Mouse (Mus musculus) bone marrow, adult 2 months (tissue): ENCODE results near the gene Hnf4a.

Experiments
- CTCF ChIP-seq: fragments of 200-500 bp; IDR thresholded peaks from 2 replicates; pipeline ENCODE4 v1.5.1; 2011; ENCODE audit warnings: low read length, control low read depth; ENCODE audit not compliant: control insufficient read depth, insufficient read depth
- POLR2A ChIP-seq: fragments of 200-500 bp; IDR thresholded peaks from 2 replicates; pipeline ENCODE4 v1.6.1; 2011; ENCODE audit warnings: low read depth, mild to moderate bottlenecking, control low read depth, low read length, borderline replicate concordance; ENCODE audit not compliant: control insufficient read depth

DNA sequence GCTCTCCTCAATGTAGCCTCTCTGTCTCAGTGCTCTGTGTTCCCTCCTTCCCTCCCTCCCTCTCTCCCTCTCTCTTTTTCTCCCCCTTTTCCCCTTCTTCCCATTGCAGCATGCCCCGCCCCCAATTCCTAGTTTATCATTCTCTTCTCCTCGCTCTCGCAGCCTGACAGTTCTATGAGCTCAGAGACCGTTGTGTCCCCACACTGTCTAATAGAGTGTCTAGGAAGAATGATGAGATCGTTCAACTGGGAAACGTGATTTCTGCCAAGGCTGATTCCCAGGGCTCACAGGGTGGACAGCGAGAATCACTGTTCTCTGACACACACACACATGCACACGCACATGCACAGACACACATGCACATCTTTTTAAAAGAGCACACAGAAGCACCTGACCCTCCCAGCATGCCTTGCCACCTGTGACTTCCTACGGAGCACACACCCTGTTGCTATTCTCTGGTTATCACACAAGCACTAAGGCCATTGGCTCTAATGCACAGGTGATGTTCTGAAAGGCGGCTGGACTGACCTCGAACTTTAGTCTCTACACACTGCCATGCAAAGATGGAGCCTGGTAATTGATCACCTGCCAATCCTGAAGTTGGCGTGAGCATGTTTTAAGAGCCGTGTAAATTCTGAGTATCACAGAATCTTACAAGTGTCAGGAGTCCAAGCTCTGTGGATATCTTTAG is 54.8 kb downstream of the Hnf4a start:
- TF ChIP-seq CTCF (no peak), POLR2A (no peak)
